Mouse (Mus musculus): ENCODE measurements at regions not wholly inside any gene's neighbourhood (a gene's known extent, or its start where the extent isn't known, plus 50 kb on each side); places are given as distances from the start of the nearest gene placed in this dataset.

- no peak for ATAC-seq (ENCODE audit: insufficient read depth)
- H3K9me3 ChIP-seq (ENCODE audit: control insufficient read depth, low read length): no peaks in the 10 kb centered on the region
- no peak overlapping the region for H3K9ac ChIP-seq (replicated peaks)
- no peak overlapping the region for H3K4me2 ChIP-seq (ENCODE audit: low read depth)
- H3K4me3 ChIP-seq (ENCODE audit: insufficient read depth in 1 of 2, low read depth in 2 of 2, low read length in 2 of 2): no peak overlapping the region
- no peak for TF ChIP-seq CTCF (IDR thresholded peaks at IDR 0.05; ENCODE audit: low read depth)
- no peak for TF ChIP-seq EP300 (IDR thresholded peaks at IDR 0.05; ENCODE audit: low read depth)
- H3K36me3 ChIP-seq (replicated peaks; ENCODE audit: control insufficient read depth, insufficient read depth, low read depth): no peaks in the 10 kb centered on the region
- H3K4me1 ChIP-seq (replicated peaks; ENCODE audit: control insufficient read depth in 2 of 2, insufficient read depth in 2 of 2, low read length in 1 of 2): no peaks in the 10 kb centered on the region
- no peak for DNase-seq (ENCODE audit: low read depth in 3 of 3, low spot score in 3 of 3)
- no peak overlapping the region for H3K27ac ChIP-seq
- 53% methylated on average over 4 of the region's 4 CpGs for WGBS (ENCODE audit: insufficient replicate concordance)
- no peaks in the 10 kb centered on the region for H3K27me3 ChIP-seq (ENCODE audit: control insufficient read depth, insufficient read depth, low read length)
Observed at GRCm38 (mm10) chr10:19127581-19128291, 112.3 kb upstream of the Tnfaip3 start.

GRCm38 (mm10) chr10:19126922-19127321, 111.5 kb upstream of the Tnfaip3 start:
- no peak overlapping the region for H3K27ac ChIP-seq
- 58% methylated on average over 2 of the region's 2 CpGs for WGBS (ENCODE audit: insufficient replicate concordance)
- TF ChIP-seq EP300 (IDR thresholded peaks at IDR 0.05; ENCODE audit: low read depth) (no peak), CTCF (IDR thresholded peaks at IDR 0.05; ENCODE audit: low read depth) (no peak)

GRCm38 (mm10) chr10:19126438-19126837, 111.0 kb upstream of the Tnfaip3 start:
- DNase-seq (ENCODE audit: low read depth in 3 of 3, low spot score in 3 of 3) (no peak), ATAC-seq (ENCODE audit: insufficient read depth) (no peak)
- Histone ChIP-seq H3K27ac (no peak overlapping the region), H3K9me3 (ENCODE audit: control insufficient read depth, low read length) (no peaks in the 10 kb centered on the region), H3K4me2 (ENCODE audit: low read depth) (no peak overlapping the region), H3K36me3 (replicated peaks; ENCODE audit: control insufficient read depth, insufficient read depth, low read depth) (no peaks in the 10 kb centered on the region), H3K27me3 (ENCODE audit: control insufficient read depth, insufficient read depth, low read length) (no peaks in the 10 kb centered on the region), H3K4me1 (replicated peaks; ENCODE audit: control insufficient read depth in 2 of 2, insufficient read depth in 2 of 2, low read length in 1 of 2) (no peaks in the 10 kb centered on the region; a peak in 1 of 4 replicates), H3K4me3 (ENCODE audit: insufficient read depth in 1 of 2, low read depth in 2 of 2, low read length in 2 of 2) (no peak overlapping the region), H3K9ac (replicated peaks) (no peak overlapping the region)
- 53% methylated on average over 4 of the region's 4 CpGs for WGBS (ENCODE audit: insufficient replicate concordance)
- TF ChIP-seq CTCF (IDR thresholded peaks at IDR 0.05; ENCODE audit: low read depth) (no peak), EP300 (IDR thresholded peaks at IDR 0.05; ENCODE audit: low read depth) (no peak)

More at GRCm38 (mm10) chr10:19126922-19127321, 111.5 kb upstream of the Tnfaip3 start:
- no peaks in the 10 kb centered on the region for H3K36me3 ChIP-seq (replicated peaks; ENCODE audit: control insufficient read depth, insufficient read depth, low read depth)
- ATAC-seq (ENCODE audit: insufficient read depth): no peak
- H3K4me3 ChIP-seq (ENCODE audit: insufficient read depth in 1 of 2, low read depth in 2 of 2, low read length in 2 of 2): no peak overlapping the region
- DNase-seq (ENCODE audit: low read depth in 3 of 3, low spot score in 3 of 3): no peak
- no peaks in the 10 kb centered on the region for H3K27me3 ChIP-seq (ENCODE audit: control insufficient read depth, insufficient read depth, low read length)
- H3K4me2 ChIP-seq (ENCODE audit: low read depth): no peak overlapping the region
- H3K4me1 ChIP-seq (replicated peaks; ENCODE audit: control insufficient read depth in 2 of 2, insufficient read depth in 2 of 2, low read length in 1 of 2): no peaks in the 10 kb centered on the region; a peak in 1 of 4 replicates
- H3K9ac ChIP-seq (replicated peaks): no peak overlapping the region
- H3K9me3 ChIP-seq (ENCODE audit: control insufficient read depth, low read length): no peaks in the 10 kb centered on the region

- DNase-seq (ENCODE audit: low read depth in 3 of 3, low spot score in 3 of 3) (no peak), ATAC-seq (ENCODE audit: insufficient read depth) (no peak)
- H3K27me3 ChIP-seq (ENCODE audit: control insufficient read depth, insufficient read depth, low read length): no peaks in the 10 kb centered on the region
- H3K27ac ChIP-seq: no peak overlapping the region
- no peaks in the 10 kb centered on the region for H3K36me3 ChIP-seq (replicated peaks; ENCODE audit: control insufficient read depth, insufficient read depth, low read depth)
- H3K9me3 ChIP-seq (ENCODE audit: control insufficient read depth, low read length): no peaks in the 10 kb centered on the region
- H3K9ac ChIP-seq (replicated peaks): no peak overlapping the region
- no peak overlapping the region for H3K4me3 ChIP-seq (ENCODE audit: insufficient read depth in 1 of 2, low read depth in 2 of 2, low read length in 2 of 2)
- 66% methylated on average over 7 of the region's 7 CpGs for WGBS (ENCODE audit: insufficient replicate concordance)
- no peak overlapping the region for H3K4me2 ChIP-seq (ENCODE audit: low read depth)
- TF ChIP-seq EP300 (IDR thresholded peaks at IDR 0.05; ENCODE audit: low read depth): no peak
- no peaks in the 10 kb centered on the region; a peak in 1 of 4 replicates for H3K4me1 ChIP-seq (replicated peaks; ENCODE audit: control insufficient read depth in 2 of 2, insufficient read depth in 2 of 2, low read length in 1 of 2)
Observed at GRCm38 (mm10) chr10:19123691-19124090, 108.2 kb upstream of the Tnfaip3 start.

GRCm38 (mm10) chr10:19122221-19122620, 106.8 kb upstream of the Tnfaip3 start:
- H3K4me3 ChIP-seq (ENCODE audit: insufficient read depth in 1 of 2, low read depth in 2 of 2, low read length in 2 of 2): no peak overlapping the region
- WGBS (ENCODE audit: insufficient replicate concordance): 29% methylated on average over 6 of the region's 6 CpGs
- H3K4me1 ChIP-seq (replicated peaks; ENCODE audit: control insufficient read depth in 2 of 2, insufficient read depth in 2 of 2, low read length in 1 of 2): no peaks in the 10 kb centered on the region; a peak in 1 of 4 replicates
- H3K9ac ChIP-seq (replicated peaks): no peak overlapping the region
- TF ChIP-seq CTCF (IDR thresholded peaks at IDR 0.05; ENCODE audit: low read depth) (no peak), EP300 (IDR thresholded peaks at IDR 0.05; ENCODE audit: low read depth) (no peak)
- ATAC-seq (ENCODE audit: insufficient read depth) (no peak), DNase-seq (ENCODE audit: low read depth in 3 of 3, low spot score in 3 of 3) (no peak)
- no peaks in the 10 kb centered on the region for H3K36me3 ChIP-seq (replicated peaks; ENCODE audit: control insufficient read depth, insufficient read depth, low read depth)
- H3K27me3 ChIP-seq (ENCODE audit: control insufficient read depth, insufficient read depth, low read length): no peaks in the 10 kb centered on the region
- H3K27ac ChIP-seq: no peak overlapping the region
- H3K4me2 ChIP-seq (ENCODE audit: low read depth): no peak overlapping the region
- no peaks in the 10 kb centered on the region for H3K9me3 ChIP-seq (ENCODE audit: control insufficient read depth, low read length)
